Mouse (Mus musculus) frontal cortex, postnatal 14 days (tissue): Measurements from ENCODE around the gene Brix1.

Experiments
- DNase-seq, 2 experiments: peaks; one replicate each; pipeline ENCODE4 v3.0.0; 2022; ENCODE audit warnings: low spot score in 2 of 2

Gene Brix1

DNA sequence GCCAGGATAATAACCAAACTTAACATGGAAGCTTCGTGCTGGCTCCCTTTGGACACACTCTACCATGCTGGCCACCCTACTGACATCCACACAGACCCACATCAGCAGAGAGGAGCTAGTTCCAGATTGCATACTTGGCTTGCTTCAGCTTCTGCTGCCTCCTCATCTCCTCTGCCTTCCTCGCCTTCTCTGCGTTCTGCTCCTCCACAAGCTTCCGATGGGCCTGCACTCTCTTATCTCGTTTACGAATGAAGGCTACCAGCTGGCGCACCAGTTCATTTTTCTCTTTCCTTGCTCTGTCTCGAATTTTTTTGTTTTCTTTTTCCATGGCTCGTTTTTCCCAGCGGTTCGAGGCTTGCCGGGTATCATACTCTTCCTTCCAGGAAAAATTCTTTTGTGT is 24.8 kb downstream of the Brix1 start:
- no peak for DNase-seq

DNA sequence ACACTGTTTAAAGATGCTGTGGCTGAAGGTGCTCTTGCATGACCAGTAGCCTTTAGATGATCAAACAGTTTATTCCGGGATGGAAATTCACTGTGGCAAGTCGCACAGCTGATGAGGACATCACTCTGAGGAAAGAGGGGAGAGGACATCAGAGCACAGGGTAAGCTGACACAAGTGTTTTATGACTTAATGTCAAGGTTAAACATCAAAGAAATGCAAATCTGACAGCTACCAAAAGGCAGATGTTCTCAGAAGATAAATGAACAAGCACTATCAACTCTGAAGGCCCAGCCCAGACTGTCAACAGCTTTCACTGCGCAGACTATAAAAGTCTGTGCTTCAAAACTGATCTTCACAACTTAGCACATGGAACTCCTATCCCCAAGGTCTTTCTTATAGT is 38.6 kb downstream of the Brix1 start:
- no peak for DNase-seq

- no peak for DNase-seq
Observed at GRCm38 (mm10) chr15:10442275-10442674, 43.5 kb downstream of the Brix1 start.

GRCm38 (mm10) chr15:10441493-10441892 is 44.3 kb downstream of the Brix1 start:
- DNase-seq, result no peak

GRCm38 (mm10) chr15:10439963-10440362 is 45.8 kb downstream of the Brix1 start:
- DNase-seq, result no peak

DNA sequence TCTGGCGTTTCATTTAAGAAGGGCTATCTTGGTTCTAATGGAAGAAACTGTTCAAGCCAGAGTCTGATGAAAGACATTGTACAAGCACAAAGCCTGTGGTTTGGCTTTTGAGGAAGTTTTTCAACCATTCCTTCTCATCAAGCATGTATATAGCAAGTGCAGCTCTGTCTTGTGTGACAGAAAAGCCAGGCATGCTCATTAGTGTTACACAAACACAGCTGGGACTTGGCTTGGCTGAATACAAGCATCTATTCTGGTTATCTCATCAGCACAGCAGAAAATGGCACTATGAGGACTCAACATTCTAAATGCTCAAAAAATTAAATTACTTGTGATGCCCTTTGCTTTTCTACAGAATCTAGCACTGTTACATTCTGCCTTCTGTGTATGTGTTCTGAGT is 48.9 kb downstream of the Brix1 start:
- DNase-seq, result no peak

DNA sequence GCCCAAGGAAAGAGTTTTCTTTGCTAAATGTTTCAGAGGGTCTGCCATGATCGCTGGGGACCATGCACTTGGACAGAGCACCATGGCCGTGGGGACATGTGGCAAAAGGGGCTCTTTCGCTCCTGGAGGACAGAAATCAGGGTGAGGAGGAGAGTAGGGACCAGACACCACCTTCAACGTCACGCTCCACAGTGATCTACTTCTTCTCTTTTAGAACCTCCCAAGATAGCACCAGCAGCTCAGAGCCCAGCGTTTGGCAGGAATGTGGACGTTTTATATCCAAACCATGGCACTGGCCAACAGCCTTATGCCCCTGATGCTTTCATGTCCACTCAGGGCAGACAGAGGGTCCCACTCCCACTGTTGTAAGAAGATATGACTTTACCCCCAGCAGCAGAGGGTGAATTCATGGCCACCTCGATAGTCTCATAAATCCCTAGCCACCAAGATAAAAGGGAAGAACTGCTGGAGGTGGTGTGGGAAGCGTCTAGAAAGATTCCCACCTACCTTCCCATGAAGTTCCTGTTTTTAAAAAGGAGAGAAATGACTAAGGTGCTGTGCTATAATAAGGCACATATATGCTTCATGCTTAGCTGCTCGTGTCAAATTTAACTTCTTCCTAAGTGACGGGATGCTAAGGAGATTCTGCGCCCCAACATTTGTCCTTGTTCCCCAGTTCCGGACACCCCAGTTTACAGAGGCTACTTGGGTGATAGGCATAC is 59.0 kb downstream of the Brix1 start:
- DNase-seq, result no peak

- DNase-seq, result no peak
Observed at GRCm38 (mm10) chr15:10426124-10426523, 59.6 kb downstream of the Brix1 start.
